Mouse (Mus musculus) layer of hippocampus, postnatal 10 days (tissue): Measurements from ENCODE around the gene Tnk2. TPM values are rescaled to one million over a fixed set of nuclear protein-coding genes. Genes with fewer than 3 reads are reported as not detected.
A peak's percentile ranks its signal among the peaks of the same experiment; 100 is the strongest.
"Not testable (repeated sequence)": the region's sequence is repeated elsewhere in the genome, so short reads cannot be mapped to it uniquely, and the experiment has no call there.

Source experiments
- DNase-seq, 2 experiments: peaks; one replicate each; pipeline ENCODE4 v3.0.0; 2021; ENCODE audit warnings: low spot score in 2 of 2
- total RNA-seq, 2 experiments: library from RNA; stranded (reverse); gene quantifications; 2 replicates each; pipeline ENCODE4 v1.2.3; 2021

Tnk2 gene
- total RNA-seq, 2 experiments from 2014 or later: 114 to 128 TPM

DNA sequence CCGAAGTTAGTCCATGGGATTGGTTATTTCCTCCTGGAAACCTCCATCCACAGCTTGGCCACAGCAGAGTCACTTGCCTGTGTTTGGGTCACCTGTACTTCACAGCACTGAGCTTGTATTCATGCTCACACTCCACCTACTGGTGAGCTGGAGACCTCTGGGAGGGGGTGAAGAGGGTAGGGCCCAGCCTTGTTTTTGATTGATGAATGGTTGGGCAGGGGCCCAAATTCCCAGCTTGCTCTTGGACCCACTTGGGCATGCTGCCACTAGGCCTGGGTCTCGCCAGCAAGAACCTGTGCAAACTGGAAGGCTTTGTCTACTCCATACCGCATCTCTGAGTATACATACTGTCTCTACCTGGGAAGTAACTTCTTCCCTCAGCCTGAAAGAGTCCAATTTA is 8.4 kb upstream of the Tnk2 start:
- no peak for DNase-seq

DNA sequence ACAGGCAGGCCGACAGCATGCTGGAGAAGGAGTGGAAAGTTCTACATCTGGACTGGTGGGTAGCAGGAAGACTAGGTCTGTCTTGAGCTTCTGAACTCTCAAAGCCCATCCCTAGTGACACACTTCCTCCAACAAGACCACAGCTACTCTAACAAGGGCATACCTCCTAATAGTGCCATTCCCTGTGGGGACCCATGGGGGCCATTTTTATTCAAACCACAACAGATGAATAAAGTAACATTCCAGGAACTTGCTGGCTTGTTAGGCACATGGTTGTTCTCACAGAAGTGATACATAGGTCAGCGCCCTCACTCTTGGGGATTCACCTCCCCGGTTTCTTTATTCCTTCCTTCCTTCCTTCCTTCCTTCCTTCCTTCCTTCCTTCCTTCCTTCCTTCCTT is 7.3 kb upstream of the Tnk2 start:
- DNase-seq: no peak

DNA sequence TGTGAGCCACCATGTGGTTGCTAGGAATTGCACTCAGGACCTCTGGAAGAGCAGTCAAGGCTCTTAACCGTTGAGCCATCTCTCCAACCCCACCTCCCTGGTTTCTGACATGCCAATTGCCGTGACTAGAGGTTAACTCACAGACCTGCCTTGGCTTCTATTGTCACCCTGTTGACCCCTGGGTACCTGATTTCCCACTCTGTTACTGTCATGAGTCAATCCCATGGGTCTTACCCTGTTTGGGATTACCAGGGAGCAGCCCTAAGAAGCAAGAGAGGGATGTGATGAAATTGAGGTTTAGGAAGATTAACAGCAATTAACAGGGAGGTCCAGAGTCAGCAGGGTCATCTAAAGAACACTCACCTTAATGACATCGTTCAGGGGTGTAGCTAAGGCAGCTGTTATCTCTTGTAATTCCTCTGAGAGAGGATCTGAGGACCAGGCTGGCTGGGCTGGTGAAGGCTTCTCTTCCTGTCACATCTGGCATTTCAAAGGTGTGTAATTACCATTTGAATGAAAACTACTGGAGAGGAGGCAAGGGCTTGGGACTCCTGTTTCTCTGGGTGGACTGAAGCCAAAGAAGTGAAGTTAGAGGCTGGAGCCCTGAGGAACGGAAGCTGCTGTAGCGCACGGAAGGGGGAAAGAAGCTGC is 6.7 kb upstream of the Tnk2 start:
- no peak for DNase-seq

DNA sequence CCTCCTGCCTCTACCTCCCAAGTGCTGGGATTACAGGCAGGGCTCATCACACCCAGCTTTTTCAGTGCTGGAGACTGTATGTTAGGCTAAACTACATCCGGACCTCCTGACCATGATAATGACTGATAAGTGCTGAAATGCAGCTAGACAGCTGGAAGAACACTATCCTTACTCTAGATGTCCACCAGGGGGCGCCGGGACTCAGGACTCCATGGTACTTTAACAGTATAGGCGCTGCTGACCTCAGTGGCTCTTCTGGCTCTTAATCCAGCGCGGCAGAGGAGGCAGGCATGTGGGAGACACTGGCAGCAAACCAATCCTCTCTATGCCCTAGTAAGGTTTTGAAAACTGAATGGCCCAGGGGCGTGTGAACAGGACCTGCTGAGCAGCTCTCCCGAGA is 5.2 kb upstream of the Tnk2 start:
- peak; percentile 81 to 87 for DNase-seq

DNA sequence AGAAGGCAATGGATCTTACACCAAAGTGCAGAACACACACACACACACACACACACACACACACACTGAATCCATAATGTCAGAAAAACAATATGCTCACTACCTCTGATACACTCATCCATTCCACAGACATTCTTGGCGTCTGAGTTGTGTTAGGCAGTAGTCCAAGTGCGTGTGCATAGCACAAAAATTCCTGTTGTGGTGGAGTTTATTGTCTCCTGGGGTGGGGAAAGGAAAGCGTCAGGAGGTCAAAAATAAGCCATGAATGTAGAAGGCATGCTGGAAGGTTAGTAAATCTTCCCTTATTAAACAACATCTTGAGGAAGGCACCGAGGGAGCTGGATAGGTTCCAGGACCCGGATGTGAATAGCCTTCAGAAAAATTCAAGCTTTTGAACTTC is 3.6 kb upstream of the Tnk2 start:
- DNase-seq: no peak

DNA sequence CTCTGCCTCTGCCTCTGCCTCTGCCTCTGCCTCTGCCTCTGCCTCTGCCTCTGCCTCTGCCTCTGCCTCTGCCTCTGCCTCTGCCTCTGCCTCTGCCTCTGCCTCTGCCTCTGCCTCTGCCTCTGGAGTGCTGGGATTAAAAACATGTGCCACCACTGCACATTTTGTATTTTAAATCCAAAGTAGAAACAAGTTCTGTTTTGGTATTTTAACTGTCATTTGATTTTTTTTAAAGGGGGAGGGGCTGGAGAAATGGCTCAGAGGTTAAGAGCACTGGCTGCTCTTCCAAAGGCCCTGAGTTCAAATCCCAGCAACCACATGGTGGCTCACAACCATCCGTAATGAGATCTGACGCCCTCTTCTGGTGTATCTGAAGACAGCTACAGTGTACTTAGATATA is 3.0 kb upstream of the Tnk2 start:
- not testable (repeated sequence) for DNase-seq

DNA sequence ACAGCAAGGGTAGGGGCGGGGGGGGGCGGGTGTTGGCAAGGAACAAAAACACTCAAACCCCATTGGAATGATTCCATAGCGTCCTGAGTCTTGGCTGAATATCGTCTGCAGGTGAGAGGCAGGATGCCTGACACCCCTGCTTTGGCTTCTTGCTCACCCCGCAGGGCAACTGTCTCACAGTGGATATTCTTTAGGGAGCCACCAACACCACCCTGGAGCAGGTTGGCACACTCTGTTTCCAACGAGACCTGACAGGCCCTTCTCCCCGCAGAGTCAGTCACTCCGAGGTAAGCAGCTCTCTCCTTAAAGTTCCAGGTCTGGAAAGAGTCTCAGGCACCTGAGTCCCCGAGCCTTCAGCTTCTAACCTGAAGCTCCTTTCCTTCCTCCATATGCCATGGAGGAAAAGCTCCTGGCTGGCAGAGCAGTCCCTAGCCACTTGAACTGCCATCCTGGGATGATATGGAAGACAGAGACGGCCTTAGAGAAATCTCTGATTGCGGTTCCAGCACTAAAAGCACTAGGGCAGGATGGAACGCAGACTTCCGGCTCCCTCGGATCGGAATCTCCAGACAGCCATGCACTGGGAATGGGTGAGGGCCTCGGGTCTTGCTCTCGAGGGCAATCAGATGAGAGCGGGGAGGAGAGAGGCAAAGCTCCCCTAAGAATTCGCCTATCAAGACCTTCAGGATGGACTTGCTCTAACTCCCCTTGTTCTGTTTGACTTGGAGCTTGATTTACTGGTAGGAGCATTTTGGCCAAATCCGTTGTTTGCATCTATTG is 2.0 kb upstream of the Tnk2 start:
- no peak for DNase-seq

DNA sequence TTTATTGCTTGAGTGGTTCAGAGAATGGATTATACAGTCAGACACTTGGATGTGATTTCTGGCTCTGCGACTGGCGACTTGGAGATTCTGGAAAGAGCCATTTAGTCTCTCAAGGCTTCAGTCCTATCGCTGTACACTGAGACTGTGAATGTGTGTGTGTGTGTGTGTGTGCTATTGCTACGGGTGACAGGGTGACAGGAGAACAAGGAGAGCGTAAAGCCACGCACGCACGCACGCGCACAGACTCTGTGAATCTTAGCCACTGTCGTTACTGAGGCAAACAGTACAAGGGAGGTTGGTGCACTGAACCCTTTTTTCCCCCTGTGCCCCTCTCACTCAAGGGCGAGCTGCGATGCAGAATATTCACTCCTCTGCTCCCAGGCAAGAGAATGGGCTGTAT is 1.4 kb upstream of the Tnk2 start:
- DNase-seq: no peak

DNA sequence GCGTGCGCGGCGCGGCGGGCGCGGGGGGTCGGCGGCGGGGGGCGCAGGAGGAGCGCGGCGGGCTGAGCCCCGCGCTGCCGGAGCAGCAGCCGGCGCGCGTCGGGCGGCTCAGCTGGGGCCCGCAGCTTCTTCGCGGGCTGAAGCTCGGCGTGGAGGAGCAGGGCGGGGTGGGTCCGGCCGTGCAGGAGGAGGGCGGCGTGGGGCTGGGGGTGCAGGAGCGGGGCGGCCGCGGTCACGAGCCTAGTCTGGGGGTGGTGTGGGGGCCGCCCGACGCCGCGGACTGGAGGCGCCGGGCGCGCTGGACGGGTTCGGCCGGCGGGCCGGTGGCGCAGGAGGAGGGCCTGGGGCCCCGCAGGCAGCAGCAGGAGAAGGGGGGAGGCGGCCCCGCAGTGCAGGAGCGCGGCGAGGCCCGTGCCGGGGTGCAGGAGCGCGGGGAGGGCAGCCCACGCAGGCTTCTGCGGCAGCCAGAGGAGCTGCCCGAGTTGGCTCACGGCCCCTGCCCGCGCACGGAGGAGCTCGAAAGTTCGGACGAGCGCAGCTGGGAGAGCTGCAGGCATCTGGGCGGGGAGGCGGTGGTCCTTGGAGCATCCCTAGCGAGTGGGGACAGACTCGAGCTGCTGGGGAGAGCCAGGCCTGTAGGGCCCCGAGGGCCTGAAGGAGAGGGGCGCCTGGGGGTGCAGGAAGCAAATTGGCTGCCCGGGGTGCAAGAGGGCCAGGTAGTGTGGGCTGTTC is 561 bp downstream of the Tnk2 start:
- DNase-seq: peak; percentile 61 to 72

DNA sequence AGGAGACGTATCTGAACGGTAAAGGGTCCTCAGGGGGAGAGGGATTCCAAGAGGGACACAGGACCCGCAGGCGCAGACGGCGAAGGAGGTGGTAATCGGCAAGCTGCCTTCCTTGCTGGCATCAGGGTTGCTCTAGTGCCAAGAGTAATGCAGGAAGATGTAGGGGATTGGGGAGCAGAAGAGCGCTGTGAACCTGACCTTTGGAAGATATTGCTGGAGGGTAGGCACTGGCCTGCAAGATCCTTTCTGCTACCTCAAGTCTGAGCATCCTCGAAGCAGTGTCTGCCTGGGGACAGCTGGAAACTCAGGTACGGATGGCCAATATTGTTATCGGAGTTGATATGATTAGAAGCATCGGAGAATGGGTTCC is 1.1 kb downstream of the Tnk2 start:
- DNase-seq: no peak

DNA sequence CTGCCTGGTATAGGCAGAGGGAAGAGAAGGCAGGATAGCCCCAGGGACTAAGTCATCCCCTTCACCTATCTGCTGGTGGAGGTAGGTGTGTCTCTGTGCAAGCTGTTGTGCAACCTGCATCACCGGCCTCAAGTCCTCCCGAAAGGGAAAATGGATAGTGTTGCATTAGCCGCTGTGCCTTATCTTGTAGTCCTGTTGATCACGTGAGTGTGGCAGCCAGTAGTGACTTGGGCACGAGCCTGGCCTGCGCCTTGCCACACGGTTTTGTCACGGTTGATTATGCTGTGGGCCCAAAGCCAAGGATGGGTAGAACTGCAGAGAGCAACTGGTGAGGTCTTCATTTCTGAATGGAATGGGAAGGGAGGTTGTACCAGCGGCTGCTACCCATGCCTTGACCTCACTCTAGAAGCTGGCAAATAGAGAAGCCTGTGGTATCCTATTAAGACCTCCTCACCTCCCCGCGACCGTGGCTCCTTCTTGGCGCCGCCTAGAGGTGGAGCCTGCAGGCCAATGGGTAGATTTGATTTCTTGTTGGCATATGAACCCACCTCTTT is 1.8 kb downstream of the Tnk2 start:
- DNase-seq: peak; percentile 58

DNA sequence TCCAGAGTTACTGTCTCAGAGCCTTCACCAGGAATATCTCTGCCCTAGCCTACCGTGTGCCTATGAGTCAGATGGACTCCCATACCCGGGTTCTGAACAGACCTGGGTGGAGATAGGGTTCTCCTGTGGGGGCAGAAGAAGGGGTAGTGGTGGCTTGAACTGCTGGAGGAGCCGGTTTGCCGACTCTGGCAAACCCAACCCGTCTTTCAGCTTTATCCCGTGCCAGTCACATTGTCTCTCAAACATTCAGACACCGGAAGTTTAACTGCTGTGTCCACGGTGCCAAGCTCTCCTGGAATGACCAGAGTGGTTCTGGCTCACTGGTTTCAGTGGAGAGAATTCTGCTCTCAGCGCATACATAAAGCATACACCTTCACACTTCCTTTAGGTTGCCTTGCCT is 2.3 kb downstream of the Tnk2 start:
- DNase-seq: no peak

DNA sequence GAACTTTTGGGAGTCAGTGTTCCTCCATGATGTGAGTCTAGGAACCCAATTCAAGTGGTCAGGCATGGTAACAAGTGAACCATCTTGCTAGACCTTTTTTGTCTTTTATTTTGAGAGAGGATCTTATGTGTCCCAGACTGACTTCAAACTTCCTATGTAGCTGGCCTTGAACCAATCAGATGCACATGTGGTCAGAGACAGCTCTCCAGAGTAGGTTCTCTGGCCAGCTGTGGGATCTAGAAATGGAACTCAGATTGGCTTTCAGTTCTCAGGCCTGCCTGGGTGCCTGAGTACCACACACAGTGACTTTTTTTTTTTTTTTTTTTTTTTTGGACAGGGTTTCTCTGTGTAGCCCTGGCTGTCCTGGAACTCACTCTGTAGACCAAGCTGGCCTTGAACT is 4.0 kb downstream of the Tnk2 start:
- no peak for DNase-seq

DNA sequence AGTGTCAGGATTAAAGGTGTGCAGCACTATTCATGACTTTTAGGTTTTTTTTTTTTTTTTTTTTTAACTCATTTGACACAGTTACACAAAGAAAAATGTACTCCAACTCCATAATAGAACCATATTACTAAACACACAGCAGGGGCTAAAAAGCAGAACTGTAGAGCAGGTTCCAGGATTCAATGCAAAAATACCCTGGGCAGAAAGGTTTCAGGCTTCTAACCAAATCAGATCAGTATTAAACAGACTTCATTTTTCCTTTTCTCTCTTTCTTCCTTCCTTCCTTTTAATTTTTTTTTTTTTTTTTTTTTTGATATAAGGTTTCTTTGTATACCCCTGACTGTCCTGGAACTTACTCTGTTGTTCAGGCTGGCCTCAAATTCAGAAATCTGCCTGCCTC is 6.8 kb downstream of the Tnk2 start:
- no peak for DNase-seq

DNA sequence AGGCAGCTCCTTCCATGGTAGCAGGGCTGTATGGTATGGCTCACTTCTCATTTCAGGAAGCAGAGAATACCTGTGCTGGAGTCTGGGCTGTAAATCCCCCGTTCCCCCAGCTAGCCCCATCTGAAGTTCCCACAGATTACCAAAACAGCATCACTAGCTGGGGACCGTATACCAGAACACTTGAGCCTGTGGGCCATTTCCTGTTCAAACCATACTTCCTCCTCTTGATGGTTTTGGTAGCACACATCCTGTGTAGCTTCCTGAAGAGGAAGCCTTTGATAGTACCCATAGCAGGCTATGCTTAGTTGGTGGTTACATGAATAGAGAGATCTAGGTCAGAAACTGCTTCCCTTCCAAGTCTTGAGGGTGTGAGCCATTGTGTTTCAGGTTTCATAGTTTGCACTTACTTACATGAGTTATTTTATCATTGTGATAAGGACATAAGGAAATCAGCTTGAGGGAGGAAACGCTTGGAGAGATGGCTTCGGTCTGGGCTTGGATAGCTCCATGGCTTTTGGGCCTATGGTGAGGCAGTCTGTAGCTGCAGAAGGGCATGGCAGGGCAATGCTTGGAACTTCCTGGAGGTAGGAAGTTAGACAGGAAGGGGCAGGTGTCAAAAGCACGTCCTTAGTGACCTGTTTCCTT is 7.4 kb downstream of the Tnk2 start:
- no peak for DNase-seq

DNA sequence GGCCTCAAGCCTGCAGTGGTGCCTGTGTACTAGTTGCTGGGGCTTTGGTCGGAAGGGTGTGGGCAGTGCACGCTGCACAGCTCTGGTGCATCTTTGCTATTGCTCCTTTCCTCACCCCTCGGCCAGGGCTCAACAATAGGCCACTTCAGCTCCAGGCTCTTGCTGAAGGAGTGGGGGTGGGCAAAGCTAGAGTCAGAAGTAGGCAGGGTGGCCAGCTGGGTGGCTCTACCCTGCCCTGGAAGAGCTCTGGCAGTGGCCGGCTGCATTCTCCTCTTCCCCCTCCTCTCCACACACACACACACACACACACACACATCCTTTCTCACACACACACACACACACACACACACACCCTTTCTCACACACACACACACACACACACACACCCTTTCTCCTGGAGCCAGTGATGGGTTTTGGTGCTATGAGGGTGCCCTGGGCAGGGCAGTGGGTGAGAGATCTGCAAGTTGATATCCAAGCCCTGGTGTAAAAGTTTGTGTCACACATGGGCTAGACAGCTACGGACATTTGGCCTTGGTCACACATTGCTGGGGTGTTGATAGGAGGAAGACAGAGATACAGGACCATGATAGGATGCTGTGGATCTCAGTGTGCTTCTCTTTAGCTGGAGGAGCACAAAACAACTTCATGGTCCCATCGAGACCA is 10.5 kb downstream of the Tnk2 start:
- DNase-seq: no peak

DNA sequence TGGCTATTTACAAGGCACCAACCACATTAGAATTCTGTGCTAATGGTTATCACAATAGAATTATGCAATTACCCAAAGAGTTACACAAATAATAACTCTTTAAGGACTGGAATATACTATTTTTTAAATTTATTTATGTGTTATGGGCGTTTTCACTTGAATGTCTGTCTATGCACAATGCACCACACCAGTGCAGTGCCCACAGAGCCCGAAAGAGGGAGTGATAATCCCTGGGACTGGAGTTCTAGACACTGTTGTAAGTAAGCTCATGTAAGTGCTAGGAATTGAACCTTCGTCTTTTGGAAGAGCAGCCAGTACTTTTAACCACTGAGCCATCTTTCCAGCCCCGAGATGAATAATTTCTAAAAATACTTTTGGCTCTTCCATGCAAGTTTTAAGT is 11.9 kb downstream of the Tnk2 start:
- DNase-seq: no peak

DNA sequence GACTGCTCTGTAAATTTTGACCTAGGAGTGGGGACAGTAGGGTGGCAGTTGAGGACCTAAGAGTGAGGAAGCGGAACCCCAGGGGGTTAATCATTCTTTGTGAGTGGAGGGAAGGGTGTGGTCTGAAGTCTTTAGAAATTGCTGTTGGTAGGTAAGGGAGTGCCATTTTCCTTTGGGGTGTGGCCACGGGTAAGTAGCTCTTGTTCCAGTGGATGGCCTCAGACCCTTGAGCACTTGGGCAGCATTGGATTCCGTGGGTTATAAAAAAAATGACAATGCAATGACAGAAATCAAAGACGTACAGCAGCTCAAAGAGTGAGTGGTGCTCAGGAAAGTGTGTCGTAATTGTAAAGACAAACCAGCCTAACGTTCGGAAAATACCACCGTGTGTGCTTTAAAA is 12.6 kb downstream of the Tnk2 start:
- DNase-seq: no peak

DNA sequence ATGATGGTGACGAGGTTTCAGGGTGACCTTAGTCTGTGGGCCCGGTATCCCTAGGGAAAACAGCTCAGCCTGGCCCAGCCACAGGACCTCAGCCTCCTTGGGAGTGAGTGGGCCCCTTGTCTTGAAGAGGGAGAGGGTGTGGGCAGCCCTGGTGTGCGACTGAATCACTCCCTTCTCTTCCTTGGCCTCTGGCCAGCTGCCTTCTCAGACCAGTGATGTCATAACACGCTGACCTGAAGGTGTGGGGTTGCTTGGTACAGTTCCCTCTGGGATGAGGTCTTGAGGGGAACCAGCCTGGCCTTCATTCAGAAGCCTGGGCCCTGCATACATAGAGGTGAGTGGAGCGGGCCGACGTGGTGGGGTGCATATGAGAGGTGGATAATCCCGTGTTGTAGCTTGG is 13.1 kb downstream of the Tnk2 start:
- DNase-seq: no peak

DNA sequence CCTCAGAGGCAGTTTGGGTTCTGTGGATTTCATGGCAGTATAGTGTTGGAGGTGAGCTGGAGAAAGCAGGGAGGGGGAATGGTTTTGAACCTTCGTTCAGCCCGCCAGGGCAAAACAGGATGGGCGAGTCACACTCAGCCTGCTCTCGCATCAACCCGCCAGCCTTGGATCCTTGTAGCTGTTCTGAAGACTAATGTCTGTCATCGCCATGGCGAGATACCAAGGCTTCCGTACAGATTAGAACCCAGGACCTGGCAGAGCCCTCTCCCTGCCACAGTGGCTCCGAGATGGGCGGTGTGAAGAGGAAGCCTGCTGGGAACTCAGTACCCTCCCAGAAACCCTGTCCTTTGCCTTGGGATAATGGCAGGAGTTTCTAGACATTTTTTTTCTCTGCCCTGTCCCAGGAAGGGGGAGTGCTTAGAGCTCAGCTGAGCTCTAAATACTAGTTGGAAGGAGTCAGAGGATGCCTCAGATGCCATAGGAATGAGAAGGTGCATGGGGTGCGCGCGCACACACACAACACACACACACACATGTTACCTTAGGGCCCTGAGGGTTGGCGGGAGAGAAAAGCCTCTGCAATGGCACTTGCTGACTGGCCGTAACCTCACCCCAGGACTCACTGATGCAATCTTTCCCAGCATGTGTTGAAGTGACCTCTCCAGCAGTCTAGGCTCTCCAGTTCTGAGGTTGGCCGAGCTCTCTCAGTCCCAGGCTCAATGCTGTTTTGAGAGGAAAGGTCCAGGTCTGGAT is 14.0 kb downstream of the Tnk2 start:
- no peak for DNase-seq
